Mouse (Mus musculus): ENCODE data around the gene Galnt17.

Galnt17 gene

DNA sequence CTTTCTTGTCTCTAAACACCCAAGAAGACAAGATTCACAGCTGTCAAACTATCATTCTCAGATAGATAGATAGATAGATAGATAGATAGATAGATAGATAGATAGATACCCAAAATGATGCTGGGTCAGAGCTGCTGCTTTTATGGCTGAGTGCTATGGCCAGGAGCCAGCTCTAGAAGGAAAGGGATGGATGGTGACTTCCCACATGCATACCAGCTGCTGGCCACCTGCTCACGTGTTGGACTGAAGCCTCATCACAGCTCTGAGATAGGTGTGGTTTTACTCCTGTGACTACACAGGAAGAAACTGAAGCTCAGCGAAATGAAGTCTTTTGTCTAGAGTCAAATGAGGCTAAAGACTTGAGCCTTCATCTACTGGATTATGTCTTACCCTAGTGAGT lies 482.5 kb downstream of the Galnt17 start:
- DNase-seq (ENCODE audit: low spot score in 2 of 2): no peak

Measured in right cerebral cortex, adult 2 months (tissue).